Mouse (Mus musculus) testis, adult 2 months (tissue): ENCODE results near the gene Gtf3c1. TPM values are rescaled to one million over a fixed set of nuclear protein-coding genes. Genes with fewer than 3 reads are reported as not detected.

Experiments
- H3K27ac ChIP-seq: fragments of 200-500 bp; 2 replicates; pipeline ENCODE4 v1.5.1; 2012; ENCODE audit warnings: low read depth, low read length; ENCODE audit not compliant: control insufficient read depth, insufficient read depth
- H3K27me3 ChIP-seq: fragments of 200-500 bp; 2 replicates; pipeline ENCODE4 v1.6.1; 2012; ENCODE audit warnings: mild to moderate bottlenecking, low read length, moderate library complexity; ENCODE audit not compliant: control insufficient read depth, insufficient read depth
- H3K36me3 ChIP-seq: fragments of 200-500 bp; 2 replicates; pipeline ENCODE4 v1.6.1; 2012; ENCODE audit warnings: mild to moderate bottlenecking, low read length; ENCODE audit not compliant: control insufficient read depth, insufficient read depth
- H3K4me1 ChIP-seq: fragments of 200-500 bp; 2 replicates; pipeline ENCODE4 v1.6.1; 2012; ENCODE audit warnings: low read length; ENCODE audit not compliant: control insufficient read depth, insufficient read depth
- H3K4me3 ChIP-seq: fragments of 200-500 bp; 2 replicates; pipeline ENCODE4 v1.5.1; 2012; ENCODE audit warnings: low read depth, mild to moderate bottlenecking, low read length, moderate library complexity, mixed read lengths; ENCODE audit not compliant: control insufficient read depth
- CTCF ChIP-seq: fragments of 200-500 bp; IDR thresholded peaks from 2 replicates; pipeline ENCODE4 v1.5.1; 2012; ENCODE audit warnings: low read depth, mild to moderate bottlenecking, inconsistent platforms, low read length, moderate library complexity; ENCODE audit not compliant: control insufficient read depth, insufficient read depth, insufficient replicate concordance
- POLR2A ChIP-seq: fragments of 200-500 bp; IDR thresholded peaks from 2 replicates; pipeline ENCODE4 v1.6.1; 2012; ENCODE audit warnings: low read depth, mild to moderate bottlenecking, inconsistent platforms, low read length, moderate library complexity; ENCODE audit not compliant: control insufficient read depth
- polyA plus RNA-seq: library from polyadenylated mRNA; depleted of rRNA; stranded (reverse); fragments of >200 nt; gene quantifications from 2 replicates; pipeline ENCODE4 v1.2.3, GENCODE M21; 2012; rRNA removed

Gene Gtf3c1
- polyA plus RNA-seq, 1 experiment, result 35.4 TPM

GRCm38 (mm10) chr7:125597516-125598347 lies 109.8 kb downstream of the Gtf3c1 start:
- Histone ChIP-seq H3K27me3 (no peaks in the 10 kb centered on the region), H3K27ac (no peak overlapping the region), H3K4me1 (no peaks in the 10 kb centered on the region), H3K4me3 (no peak overlapping the region), H3K36me3 (no peaks in the 10 kb centered on the region)
- no peak for TF ChIP-seq POLR2A
- no peak for TF ChIP-seq CTCF

GRCm38 (mm10) chr7:125597083-125597482 lies 110.5 kb downstream of the Gtf3c1 start:
- Histone ChIP-seq H3K4me1 (no peaks in the 10 kb centered on the region), H3K4me3 (no peak overlapping the region), H3K36me3 (no peaks in the 10 kb centered on the region), H3K27me3 (no peaks in the 10 kb centered on the region), H3K27ac (no peak overlapping the region)
- TF ChIP-seq POLR2A, result no peak
- no peak for TF ChIP-seq CTCF

GRCm38 (mm10) chr7:125596406-125596805 lies 111.2 kb downstream of the Gtf3c1 start:
- H3K4me3 ChIP-seq, result no peak overlapping the region
- no peak for TF ChIP-seq POLR2A
- no peak for TF ChIP-seq CTCF
- H3K27ac ChIP-seq, result no peak overlapping the region
- H3K4me1 ChIP-seq, result no peaks in the 10 kb centered on the region
- H3K36me3 ChIP-seq, result no peaks in the 10 kb centered on the region
- H3K27me3 ChIP-seq, result no peaks in the 10 kb centered on the region

- TF ChIP-seq POLR2A (no peak), CTCF (no peak)
- Histone ChIP-seq H3K27me3 (no peaks in the 10 kb centered on the region), H3K4me1 (no peaks in the 10 kb centered on the region), H3K4me3 (no peak overlapping the region), H3K27ac (no peak overlapping the region), H3K36me3 (no peaks in the 10 kb centered on the region)
Observed at GRCm38 (mm10) chr7:125593831-125594230, 113.7 kb downstream of the Gtf3c1 start.

Other genes with a start within 250 kb of the Gtf3c1 start
- 181 and 191 TPM in 2 replicates for gene Nsmce1, start 216.2 kb downstream of the Gtf3c1 start, polyA plus RNA-seq
- gene Il4ra, start 155.7 kb downstream of the Gtf3c1 start, polyA plus RNA-seq, result 3.3 and 4.5 TPM in 2 replicates
- gene Il21r, start 104.4 kb downstream of the Gtf3c1 start, polyA plus RNA-seq, result 0.10 TPM in 1 of 2 replicates, not detected in the other
- 56.6 and 57.7 TPM in 2 replicates for gene D430042O09Rik, start 108 bp upstream of the Gtf3c1 start, polyA plus RNA-seq